Mouse (Mus musculus): Measurements from ENCODE around the gene Tle4.
"Not testable (repeated sequence)": the region's sequence is repeated elsewhere in the genome, so short reads cannot be mapped to it uniquely, and the experiment has no call there.

Tle4 gene

DNA sequence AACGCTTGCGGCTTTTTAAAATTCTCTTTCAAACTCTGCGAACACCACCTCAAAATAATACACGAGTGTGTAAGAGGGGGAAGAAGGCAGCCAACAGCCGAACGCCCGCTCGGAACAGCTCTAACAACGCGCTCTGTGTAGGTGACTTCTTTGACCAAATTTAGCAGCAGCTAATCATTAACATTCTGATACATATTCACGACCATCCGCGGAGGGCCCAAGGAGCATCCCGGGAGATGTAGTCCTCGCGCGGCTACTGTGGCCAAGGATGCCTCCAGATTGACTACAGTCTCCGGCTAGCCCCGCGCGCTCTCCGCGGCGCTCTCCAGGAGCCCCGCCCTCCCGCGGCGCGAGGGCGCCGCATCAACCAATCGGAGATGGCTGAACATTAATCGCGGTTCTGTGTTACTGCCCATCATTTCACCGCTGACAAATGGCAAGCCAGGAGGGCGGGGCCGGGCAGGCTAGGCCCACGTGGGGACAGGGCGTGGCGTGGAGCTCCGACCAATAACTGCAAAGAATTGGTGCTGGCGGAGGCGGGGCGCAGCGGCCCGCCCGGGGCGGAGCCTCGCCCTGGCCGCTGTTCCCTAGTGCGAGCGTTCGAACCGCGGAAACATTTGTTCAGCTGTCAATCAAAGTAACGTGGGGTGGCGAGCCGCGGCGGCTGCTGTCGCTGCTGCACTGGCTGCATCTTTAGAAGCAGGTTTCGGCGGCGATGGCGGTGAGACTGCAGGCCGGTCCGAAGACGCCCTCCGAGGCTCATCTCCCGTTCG, at the start of gene Tle4:
Gene Tle4, minus strand, starts transcription at position 135 of the 773 bp plus-strand sequence.
- DNase-seq (ENCODE audit: low spot score), result peak; percentile 100

DNA sequence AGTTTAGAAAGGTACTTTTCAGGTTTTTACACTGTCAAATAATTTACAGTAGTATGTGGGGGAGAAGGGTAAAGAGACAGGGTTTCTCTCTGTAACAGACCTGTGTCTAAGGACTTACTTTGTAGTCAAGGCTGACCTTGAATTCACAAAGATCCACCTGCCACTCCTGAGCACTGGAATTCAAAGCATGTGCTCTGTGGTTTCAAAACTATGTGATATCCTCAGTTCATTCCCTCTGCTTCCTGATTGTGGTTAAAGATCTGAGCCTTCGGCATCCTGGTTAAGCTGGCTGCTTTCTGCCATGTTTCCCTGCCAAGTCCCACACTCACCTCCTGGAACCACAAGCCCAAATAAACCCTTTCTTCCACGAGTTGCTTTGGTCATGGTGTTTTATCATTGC, 47.8 kb upstream of the Tle4 start:
- no peak for DNase-seq (ENCODE audit: low spot score)

DNA sequence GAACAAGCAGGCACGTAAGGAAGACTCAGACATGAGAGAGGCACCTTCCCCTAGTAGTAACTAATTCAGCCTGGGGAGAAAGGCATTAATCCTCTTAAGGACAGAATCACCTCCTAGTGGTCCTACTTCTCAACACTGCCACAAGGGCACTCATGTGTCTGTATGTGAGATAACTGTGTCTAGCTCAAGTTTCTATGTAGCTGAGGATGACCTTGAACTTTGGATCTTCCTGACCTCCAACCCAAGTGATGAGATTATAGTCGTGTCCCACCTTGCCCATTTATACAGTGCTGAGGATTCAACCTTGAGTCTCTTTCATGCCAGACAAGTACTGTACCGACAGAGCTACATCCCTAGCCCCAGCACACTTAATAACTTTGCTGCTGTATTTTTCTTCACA, 46.9 kb upstream of the Tle4 start:
- DNase-seq (ENCODE audit: low spot score), result no peak

DNA sequence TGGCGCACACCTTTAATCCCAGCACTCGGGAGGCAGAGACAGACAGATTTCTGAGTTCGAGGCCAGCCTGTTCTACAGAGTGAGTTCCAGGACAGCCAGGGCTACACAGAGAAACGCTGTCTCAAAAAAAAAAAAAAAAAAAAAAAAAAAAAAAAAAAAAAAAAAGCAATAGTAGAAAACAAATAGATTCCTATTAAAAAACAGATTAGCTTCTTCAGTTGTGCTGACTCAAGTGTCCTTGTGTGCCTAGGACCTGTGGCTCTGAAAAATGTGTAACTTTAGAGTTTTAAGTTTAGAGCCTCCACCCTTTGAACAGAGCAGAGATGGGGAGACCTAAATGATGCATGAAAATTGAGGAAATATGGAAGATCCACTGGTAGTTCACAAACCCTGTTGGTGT, 45.2 kb upstream of the Tle4 start:
- DNase-seq (ENCODE audit: low spot score), result not testable (repeated sequence)

DNA sequence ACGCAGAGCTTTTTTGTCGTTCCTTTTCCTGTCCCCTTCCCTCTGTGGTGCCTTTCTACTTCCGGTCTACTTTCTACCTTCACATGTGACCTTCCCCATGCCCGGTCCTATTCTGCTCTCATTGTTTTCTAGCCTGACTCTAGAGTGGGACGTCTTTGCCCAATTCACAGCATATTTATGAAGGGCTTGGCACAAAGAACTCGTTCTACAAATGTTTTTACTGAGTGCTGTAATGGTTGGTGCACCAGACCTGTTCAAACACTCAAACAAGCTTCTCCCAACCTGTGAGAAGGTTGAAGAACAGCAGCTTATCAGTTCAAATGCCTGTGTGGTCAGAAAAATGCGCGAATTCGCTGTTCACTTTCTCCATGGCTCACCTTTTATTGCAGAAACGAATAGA, 44.8 kb upstream of the Tle4 start:
- DNase-seq (ENCODE audit: low spot score), result no peak

DNA sequence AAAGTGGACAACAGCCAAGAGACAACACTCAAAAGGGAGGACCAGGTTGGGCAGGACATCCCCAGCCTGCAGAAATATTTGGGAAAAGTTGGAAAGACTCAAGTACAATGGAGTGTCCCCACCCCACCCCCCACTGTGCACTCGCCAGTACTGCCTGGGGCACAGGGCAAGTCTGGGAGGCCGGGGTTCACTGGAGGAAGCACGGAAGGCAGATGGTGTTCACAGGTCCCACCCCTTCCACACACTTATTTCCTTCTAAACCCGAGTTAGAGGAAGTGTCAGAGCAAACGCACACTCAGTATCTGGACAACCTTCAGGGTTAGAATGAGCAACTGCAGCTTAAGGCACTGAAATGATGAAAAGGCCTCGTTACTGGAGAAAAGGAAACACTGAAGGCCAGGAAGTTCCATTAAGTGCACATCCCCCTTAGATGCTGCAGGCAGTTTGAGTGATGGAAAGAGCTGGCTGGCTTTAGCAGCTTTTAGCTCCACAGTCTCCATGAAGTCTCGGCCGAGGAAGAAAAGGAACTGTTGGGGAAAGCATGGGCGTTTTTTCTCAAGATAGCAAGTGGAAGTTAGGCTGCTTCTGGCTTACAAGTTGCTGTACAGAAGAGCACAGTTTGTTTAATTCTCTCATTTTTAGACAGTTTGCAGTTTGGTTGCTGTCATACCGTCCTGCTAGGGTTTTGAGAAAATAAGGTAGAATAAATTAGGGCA, 37.5 kb upstream of the Tle4 start:
- DNase-seq (ENCODE audit: low spot score), result no peak

DNA sequence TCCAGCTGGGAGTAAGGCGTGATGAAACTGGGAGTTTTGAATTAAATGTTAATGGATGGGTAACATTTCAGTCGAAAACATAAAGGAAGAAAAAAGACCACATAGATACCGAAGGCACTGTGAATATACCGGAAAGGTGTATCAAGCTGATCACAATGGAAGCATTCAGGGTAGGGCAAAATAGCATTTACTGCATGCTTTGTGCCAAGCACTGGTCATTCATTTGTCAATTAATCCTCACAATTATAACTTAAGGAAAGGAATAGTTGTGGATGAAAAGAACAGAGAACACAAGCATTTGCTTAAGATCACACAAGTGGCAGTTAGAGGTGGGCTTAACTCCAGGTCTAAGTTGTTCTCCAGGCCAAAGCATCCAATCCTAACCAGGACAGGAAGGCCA, 25.5 kb upstream of the Tle4 start:
- DNase-seq (ENCODE audit: low spot score), result no peak

DNA sequence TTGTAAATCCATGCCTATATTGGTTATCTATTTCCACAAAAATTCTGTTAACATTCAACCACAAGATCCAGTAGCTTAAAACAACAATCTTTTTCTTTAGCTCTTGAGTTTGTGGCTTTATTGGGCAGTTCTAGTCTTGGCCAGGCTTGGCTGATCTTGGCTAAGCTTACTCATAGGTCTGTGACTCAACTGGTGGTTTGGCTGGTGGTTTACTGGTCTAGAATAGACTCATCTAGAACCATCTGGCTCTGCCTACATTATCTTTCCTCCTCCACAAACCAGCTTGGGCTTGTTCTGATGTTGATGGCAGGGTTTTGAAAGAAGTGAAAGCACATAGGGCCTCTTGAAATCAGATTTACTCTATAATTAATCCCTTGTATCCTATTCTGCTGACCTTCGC, 22.7 kb upstream of the Tle4 start:
- peak; percentile 59 for DNase-seq (ENCODE audit: low spot score)

DNA sequence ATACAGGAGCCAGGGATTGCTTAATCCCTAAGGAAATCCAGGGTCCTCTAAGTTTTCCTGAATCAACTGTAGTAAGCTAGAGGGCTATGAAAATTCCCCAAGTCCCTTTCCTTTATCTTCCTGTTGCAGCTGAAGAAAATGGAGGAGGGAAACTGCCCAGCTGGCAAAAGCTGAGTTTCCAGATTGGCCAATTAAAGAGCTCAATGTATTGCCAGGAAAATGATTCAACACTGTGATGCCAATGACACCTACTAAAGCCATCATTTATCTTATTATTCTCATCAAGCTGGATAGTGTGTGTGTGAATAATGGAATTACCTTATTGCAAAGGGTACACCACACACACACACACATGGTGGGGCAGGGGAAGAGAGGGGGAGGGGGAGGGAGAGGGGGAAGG, 22.0 kb upstream of the Tle4 start:
- no peak for DNase-seq (ENCODE audit: low spot score)

DNA sequence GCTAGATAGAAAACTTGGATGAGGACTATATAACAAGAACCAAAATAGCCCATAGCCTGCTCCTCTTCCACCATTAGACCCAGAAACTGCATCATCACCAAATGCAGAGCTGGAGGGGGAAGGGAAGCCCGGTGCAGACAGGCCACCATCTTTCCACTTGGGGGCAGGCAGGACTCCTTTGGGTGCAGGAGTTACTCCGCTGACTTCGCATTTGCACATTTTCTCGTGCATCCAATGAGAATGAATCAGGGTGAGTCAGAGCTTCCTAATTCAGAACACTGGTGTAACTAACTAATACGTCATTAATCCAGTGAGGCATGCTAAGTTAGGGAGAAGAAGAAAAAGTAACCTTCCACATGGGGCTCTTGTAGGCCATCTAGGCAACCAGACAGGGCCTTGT, 17.0 kb upstream of the Tle4 start:
- no peak for DNase-seq (ENCODE audit: low spot score)

DNA sequence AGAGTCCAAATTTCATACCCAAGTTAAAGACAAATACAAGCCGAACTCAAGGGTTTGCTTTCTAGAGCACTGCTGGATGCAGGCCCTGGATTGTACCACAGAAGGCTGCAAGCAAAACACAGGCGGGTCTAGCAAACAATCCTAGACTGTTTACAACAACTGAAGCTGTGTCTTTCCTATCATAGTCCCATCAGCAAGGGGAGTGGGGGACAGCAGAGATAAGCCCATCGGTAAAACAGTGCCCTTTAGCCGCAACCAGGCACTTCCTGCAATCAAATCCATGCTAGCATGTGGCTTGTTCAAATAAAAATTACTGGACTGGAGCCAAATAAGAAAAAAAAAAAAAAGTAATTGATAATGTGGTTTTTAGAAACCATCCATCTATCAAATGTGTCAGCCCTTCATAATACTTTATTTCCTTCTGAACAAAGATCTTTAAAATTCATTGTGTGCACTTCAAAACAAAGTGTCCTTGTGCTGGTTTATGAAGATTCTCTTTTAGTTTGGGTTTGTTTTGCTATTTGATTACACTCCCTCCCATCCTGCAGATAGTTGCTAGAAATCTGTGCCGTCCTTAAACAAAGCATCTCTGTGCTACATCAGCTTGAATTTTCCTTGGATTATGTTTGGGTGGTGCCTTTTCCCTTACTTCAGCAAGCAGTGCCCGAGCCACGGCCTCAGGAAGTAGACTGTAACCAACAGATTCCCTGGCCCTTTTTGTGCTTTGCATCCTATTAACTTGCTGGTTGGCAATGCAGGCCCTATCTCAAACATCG, 12.9 kb upstream of the Tle4 start:
- no peak for DNase-seq (ENCODE audit: low spot score)

DNA sequence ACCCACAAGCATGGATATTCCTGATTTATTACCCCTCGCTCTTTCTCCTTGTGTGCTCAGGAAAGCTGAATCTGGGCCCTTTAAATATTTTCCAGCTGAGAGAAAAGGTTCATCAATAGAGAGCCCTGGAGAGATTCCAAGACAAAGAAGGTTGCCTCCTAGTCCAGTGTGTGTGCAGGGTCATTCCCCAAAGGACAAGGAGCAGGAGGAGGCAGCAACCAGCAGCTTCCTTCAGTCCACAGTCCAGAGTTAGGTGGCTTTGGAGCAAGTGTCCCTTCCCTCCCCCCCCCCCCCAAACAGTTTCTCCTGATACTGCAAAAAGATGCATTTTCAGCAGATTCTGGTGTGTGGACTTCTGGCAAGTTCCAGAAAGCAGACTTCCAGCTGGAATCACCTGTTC, 3.0 kb upstream of the Tle4 start:
- no peak for DNase-seq (ENCODE audit: low spot score)

DNA sequence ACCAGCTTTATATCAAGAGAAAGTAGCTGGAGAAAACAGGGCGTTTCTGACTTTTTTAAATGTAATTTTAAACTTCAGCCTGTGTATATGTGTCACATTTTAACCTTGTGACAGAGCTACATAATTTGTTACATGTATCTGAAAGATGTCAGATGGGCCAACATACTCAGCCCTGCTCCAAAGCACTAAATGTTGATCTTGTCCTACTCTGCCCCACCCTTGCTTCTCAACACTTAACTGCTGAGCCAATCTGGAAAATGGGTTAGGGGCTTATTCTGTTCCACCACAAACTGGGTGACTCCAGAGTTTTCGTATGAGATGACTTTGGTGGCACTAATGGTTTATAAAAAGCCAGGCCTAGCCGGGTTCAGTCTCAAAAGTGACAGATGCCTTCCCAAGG, 2.5 kb upstream of the Tle4 start:
- no peak for DNase-seq (ENCODE audit: low spot score)

DNA sequence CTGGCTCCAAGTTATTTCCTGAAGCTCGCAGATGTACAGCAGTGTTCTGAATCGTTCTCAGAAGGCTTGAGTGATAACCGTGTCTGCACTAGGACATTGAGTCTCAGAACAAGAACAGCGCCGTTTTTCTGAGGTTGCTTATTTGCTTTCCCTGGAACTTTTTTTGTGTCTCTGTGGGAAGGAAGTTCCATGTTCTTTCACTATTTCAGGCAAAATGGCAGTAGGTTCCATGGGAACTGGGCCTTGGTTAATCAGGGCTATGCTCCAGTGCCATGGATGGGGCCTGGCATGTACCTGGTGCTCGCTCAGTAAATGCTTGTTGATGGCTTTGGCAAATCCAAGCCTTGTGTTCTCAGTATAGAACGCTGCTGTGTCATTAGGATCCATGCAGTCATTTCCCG, 2.0 kb upstream of the Tle4 start:
- DNase-seq (ENCODE audit: low spot score), result no peak

DNA sequence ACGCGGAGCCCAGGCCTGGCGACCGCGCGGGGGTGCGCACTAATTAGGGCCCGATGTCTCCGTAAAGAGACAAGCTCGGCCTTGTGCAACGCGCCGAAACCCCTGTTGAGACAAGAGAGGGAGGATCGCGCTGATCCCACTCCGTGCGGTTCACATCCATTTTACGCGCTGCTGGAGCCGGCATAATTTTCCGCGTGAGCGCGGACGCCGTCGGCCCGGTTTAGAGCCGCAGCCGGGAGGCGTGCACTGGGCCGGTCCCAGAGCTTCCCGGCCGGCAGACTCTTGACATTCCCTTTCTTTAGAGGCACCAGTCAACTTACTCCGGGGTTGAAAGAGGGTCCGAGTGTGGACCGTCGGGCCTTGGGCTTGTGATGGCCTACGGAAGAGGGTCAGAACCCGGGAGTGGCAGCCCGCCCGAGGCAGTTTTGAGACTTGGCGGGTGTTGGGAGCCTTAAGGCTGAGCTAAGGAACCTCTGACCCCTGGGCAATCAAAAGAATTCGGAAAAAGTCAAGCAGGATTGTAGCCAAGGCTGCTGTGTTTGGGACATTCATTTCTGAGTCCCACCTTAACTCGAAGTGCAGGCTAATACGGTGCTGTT, 938 bp upstream of the Tle4 start:
- no peak for DNase-seq (ENCODE audit: low spot score)

DNA sequence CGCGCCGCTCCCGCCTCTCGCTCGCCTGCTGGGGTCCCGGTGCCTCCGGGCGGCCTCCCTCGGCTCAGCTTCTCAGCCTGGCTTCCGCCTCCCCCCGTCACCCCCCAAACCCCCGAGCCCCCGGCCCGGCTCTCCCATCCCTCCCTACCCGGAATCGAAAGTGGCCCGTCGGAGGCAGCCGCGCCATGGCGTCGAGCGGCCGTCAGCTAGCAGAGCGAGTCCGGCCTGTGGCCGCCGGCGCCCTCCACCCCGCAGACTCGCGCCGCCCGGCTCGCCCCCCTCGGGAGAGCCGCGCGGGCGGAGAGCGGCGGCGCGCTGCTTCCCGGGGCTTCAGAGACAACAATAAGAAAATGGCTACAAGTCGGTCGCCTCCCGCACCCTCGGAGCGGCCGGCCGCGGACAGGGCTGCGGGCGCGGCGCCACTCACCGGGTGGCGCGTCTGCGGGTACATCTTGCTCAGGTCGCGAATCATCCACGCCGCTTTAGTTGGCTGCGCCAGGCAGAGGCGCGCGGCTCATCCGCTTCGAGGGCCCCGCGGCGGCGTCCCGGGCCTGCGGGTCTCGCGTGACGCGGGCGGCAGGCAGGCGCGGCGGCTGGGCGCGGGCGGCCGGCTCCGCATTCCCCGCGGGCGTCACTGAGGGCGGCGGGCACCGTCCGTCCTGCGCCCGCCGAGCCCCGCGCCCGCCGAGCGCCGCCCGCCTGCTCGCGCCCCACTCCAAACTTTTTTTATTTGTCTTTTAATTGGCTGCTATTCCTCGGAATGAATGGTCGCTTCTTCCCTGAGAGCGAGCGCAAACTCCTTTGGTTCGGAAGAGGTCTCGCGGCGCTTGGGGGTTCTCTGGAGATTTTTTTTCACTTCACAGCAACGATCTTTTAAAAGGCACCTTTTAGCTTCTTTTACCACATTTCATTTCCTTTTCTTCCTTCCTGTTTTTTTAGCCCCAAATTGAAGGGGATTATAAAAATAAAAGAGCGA, 622 bp downstream of the Tle4 start:
- no peak for DNase-seq (ENCODE audit: low spot score)

DNA sequence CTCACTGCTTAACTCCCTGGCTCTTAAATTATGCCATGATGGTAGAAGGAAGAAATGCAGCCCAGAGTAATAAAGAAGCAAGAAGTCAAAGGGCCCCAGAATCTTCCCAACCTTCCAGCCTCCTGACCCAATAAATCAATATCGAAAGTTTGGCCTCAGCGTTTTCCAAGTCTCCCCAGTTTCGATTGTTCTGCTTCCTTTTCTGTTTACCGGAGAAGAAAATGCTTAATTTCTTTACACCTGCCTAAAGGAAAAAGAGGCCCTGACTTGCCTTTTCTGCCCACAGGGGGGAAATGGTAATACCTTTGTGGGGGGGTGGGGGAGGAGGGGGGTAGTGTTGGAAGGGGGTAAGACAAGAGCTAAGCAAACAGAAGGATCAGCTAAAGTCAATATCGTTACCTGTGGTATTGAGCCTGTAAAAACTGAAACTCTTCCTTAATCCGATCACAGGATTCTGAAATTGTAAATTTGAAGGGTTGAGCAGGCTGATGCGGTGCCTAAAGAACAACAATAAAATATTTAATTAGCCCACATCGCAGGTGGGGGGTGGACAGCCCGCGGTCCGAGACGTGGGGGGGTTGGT, 1.4 kb downstream of the Tle4 start:
- DNase-seq (ENCODE audit: low spot score), result no peak

DNA sequence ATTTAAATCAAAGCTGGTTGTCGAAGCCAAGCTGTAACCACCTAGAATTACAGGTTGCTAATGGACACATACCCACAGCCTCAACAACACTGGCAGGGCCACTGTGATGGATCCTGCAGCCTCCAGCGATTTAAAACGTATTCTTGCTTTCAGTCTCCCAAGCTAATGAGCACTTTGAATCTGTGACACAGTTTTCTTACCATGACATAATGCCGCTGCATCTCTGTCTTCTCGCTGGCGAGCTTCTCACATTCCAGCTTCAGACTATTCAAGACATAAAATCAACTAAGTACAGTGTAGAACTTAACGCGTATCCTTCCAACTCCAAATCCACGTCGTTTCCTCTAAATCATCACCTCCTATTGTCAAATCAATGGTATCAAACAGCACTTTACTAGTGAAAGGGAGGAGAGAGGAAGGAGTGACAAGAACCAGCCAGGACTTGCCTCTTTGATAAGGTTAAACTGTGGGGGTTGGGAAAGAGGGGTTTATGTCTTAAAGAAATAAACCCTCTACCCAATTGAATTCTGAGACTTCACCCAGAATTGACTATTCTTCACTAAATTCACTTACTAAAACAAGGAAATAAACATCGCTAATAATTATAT, 2.4 kb downstream of the Tle4 start:
- DNase-seq (ENCODE audit: low spot score), result no peak

DNA sequence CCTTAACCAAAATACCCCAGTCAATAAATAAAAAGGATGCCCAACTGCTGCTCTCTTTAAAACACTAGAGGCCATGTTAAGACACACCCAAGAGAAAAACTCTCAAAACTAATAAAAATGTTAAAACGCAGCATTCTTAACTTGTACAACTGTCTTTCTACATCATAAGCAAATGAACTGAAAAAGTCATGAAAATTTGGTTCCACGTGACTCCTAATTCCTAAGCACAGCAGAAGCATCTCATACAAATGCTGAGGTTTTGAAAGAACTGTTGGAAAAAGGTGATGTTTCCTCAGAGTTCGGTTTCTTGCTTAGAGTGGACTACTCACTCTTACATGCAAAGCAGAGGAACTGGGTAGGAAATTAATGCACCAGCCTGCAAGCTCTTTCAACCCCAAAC, 3.3 kb downstream of the Tle4 start:
- DNase-seq (ENCODE audit: low spot score), result no peak

DNA sequence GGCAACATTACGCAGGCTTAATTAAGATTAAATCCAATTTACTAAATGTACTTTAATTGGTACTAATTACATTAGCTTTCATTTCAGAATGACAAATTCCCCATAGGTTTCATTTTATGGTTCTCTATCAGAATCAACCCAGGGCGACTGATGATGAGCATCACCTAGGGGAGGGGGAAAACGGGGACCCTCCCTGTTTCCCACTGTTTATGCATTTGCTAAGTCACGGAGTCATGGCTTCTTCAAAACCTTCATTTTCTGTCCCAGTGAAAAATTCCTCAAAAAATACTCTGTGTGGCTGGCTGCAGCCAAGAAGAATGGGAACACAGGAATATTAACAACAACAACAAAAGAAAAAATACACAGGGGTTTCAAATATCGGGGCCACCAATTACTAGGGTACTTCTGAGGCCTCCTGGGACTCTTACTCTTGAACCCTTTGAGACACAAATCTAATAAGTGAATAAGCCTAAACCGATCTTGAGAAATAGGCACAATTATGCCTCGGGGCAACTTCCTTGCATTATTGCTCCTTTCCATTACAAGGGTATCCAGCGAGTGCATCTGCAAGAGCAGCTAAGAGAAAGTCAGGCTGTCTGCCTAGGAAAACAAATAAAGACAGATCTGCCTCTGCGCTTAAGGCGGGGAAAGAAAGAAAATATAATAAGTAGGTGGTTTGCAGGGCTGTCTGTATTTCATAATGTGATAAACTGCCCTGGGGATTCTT, 5.9 kb downstream of the Tle4 start:
- no peak for DNase-seq (ENCODE audit: low spot score)
